Mouse (Mus musculus): ENCODE measurements around the gene Myh14.

Myh14 gene

DNA sequence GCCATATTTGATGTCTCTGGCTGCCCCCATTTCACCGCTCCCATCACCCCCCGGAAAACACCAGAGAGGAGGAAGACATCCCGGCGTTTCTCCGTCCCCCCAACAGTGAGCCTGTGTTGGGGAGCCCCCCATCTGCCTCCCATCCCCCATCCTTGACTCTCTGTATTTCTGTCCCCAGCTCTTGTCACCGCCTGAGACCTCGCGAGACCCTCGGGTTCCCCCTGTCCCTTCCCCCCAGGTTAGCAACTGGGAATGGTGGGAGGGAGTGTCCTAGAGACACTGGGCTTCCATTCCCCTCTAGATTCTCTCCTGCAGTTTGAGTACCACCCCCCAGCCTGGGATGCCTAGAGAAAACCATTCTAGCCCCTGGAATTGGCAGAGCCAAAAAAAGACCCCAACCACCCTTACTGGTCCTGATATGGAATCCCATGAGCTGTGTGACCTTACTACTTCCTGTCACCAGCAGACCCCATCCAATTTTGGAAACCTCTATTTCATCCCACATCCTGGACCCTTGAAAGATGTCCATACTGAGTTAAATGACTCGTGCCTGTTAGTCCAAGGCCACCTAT, 69.9 kb downstream of the Myh14 start:
- no peak for DNase-seq (ENCODE audit: low spot score in 2 of 2)

DNA sequence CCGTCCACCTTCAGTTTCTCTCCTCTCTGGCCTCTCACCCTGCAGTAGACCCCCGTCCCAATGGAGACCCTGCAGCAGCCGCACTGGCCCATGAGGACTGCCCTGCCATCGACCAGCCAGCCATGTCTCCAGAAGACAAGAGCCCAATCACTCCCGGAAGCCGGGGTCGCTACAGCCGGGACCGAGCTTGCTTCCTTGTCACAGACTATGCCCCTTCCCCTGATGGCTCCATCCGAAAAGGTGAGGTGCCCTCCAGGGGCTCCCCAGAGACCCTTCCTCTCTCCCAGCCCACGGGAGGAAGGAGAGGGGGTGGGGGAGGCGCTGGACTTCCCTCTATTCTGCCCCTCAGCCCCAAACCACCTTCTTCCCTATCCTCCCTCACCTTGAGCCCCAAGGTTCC, 72.3 kb downstream of the Myh14 start:
- DNase-seq (ENCODE audit: low spot score in 2 of 2) = no peak

DNA sequence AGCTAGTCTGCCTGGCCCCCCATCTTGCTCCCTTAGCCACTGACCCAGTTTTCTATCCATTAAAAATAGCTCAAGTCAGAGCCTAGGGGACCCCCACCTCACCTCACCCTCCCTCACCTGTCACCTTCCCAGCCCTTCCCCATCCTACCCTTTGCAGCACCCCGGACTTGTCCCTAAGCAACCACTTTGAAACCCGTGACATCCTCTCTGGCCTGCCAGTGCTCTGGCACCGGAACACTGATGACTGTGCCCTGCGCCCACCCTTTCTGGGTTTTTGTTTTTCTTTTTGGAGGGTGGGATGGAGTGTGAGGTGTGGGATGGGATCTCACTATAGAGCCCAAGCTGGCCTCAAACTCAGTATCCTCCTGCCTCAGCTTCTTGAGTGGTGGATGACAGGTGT, 73.0 kb downstream of the Myh14 start:
- no peak for DNase-seq (ENCODE audit: low spot score in 2 of 2)

DNA sequence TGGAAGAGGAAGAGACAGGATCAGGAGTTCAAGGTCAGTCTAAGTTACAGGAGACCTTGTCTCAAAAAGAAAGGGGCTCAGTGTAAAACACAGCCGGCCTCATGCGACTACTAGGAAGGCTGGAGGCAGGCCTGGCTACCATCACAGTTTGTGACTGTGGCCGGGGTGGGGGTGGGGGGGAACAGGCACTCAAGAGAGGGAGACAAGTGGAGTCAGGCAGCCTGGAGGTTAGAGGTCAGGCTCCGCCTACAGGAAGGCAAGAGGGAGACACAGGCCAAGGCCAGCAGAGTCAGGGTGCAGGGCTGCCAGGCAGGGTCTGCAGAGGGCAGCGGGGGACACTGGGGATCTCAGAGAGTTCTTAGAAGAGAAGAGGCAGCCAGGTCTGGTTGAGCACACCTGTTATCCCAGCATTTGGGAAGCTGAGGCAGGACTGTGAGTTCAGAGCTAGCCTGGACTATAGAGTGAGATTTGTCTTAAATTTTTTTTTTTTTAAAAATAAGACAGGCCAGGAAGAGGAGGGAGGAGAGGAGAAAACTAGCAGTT, 73.6 kb downstream of the Myh14 start:
- no peak for DNase-seq (ENCODE audit: low spot score in 2 of 2)

DNA sequence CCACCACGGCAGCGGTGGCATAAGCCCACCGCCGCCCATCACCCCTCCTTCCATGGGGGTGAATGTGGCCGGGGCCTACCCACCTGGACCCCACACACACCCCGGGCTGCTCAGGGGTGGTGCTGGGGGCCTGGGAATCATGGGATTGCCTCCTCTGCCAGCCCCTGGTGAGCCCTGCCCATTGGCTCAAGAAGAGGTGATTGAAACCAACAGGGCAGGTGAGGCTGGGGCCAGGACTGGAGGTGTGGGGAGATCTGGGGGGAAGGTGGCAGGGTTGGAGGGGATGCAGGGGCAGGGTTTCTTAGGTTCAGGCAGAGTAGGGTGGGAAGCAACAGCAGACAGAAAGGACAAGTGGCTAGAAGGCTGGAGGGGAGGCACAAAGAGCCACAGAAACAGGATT, 74.6 kb downstream of the Myh14 start:
- no peak for DNase-seq (ENCODE audit: low spot score in 2 of 2)

DNA sequence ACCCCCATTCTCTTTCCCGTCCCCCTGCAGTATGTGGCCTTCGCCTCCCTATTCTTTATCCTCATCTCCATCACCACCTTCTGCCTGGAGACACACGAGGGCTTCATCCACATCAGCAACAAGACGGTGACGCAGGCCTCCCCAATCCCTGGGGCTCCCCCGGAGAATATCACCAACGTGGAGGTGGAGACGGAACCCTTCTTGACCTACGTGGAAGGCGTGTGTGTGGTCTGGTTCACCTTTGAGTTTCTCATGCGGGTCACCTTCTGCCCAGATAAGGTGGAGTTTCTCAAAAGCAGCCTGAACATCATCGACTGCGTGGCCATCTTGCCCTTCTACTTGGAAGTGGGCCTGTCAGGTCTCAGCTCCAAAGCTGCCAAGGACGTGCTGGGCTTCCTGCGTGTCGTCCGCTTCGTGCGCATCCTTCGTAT, 75.5 kb downstream of the Myh14 start:
- DNase-seq (ENCODE audit: low spot score in 2 of 2) = no peak

DNA sequence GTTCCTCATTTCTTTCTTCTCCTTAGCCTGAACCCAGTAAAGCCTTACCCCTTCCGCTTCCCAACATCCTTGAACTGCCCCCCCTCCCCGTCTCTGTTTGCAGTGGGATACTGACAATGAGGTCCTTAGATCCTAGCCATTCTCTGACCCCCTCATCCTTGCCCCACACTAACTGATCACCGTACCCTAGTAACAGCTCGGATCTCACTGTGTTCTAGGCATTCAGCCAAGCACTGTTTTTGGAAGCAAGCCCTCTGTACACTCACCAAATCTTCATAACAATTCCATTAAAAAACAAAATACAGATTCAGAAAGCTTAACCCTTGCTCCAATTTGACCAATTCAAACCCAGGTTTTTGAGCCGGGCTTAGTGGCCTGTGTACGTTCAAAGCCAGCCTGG, 76.4 kb downstream of the Myh14 start:
- no peak for DNase-seq (ENCODE audit: low spot score in 2 of 2)

DNA sequence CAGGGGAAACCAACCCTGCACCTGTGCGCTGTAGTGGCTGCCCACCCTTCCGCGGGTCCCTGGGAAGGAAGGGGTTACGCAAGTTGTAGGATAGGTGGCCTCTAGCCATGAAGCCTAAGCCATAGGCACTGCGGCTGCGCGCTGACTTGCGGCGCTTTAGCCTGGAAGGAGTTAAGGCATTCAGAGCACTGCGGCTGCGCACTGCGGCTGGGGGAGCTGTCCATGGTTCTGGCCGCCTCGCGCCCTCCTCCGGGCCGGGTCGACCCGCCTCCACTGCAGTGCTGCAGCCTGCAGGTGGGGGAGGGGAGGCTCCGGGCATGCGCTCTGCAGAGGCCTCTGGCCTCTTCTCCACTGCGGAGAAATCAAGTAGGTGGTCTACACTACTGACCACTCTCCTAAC, 76.9 kb downstream of the Myh14 start:
- peak; percentile 81 to 83 for DNase-seq (ENCODE audit: low spot score in 2 of 2)

DNA sequence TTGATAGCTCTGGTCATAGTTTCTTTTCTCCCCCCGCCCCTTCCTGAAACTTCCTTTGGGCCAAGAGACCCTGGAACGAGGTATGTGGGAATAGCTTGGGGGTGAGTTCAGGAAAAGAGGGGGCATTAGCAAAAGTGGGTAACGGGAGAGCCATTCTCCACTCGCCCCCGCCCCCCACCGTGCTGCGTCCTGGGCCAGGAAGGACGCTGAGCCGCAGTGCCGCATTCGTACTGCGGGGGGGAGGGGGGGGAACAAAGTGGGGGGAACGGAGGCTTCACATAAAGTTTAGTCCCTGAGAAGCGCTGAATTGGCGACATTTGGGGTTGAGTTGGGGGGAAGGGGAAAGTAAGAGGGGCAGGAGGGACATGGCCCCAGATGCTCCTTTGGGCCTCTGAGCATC, 77.6 kb downstream of the Myh14 start:
- no peak for DNase-seq (ENCODE audit: low spot score in 2 of 2)

DNA sequence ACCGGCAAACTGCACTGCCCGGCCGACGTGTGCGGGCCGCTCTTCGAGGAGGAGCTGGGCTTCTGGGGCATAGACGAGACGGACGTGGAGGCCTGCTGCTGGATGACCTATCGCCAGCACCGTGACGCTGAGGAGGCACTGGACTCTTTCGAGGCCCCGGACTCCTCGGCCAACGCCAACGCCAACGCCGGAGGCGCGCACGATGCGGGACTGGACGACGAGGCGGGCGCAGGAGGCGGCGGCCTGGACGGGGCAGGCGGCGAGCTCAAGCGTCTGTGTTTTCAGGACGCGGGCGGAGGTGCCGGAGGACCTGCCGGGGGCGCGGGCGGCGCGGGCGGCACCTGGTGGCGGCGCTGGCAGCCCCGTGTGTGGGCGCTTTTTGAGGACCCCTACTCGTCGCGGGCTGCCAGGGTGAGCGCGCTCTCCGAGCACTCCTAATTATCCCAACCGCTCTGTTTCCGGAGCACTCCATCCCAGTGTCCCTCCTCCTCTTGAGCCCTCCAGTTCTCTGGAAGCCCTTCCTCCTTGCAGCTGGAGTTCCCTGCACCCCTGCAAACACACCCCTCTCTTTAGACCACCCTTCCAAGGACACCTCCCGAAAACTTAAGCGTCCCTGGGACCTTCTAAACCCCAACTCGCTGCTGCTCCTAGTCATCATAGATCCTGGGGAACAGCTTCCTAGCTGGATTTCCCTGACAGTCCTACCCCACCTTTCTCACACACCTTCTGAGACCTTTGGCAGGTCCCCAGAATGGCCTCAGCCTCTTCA, 79.1 kb downstream of the Myh14 start:
- no peak for DNase-seq (ENCODE audit: low spot score in 2 of 2)

DNA sequence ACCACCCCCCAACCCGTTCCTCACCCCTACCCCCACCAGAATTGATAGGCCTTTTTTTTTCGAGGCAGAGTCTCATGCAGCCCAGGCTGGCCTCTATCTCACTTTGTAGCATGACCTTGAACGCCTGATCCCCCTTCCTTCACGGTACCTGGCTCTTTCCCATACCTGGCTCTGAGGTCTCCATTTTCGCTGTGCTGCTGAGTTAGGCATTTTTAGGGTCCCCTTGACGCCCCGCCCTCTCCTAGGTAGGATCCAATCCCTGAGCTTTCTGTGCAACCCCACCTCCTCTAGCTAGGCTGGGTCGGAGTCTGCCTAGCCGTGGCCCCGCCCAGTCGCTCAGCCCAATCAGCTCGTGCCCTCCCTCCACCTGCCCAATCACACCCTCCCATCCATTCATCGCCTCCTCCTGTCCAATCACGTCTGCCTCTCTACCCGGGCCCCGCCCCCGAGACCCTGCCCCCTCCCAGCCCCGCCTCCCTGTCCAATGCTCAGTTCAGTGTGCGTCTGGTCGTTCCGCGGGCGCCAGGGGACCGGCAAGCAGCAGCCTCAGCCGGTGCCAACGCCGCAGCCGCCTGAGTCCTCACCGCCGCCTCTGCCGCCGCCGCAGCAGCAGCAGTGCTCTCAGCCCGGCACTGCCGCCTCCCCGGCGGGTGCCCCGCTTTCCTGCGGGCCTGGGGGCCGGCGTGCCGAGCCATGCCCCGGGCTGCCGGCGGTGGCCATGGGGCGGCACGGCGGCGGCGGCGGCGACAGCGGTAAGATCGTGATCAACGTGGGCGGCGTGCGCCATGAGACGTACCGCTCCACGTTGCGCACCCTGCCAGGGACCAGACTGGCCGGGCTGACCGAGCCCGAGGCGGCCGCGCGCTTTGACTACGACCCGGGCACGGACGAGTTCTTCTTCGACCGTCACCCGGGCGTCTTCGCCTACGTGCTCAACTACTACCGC, 80.0 kb downstream of the Myh14 start, which contains the start of gene Kcnc3:
TSS of gene Kcnc3 (plus strand) at position 263 of the 946 bp plus-strand sequence.
- DNase-seq (ENCODE audit: low spot score in 2 of 2) = peak; percentile 95 to 96

DNA sequence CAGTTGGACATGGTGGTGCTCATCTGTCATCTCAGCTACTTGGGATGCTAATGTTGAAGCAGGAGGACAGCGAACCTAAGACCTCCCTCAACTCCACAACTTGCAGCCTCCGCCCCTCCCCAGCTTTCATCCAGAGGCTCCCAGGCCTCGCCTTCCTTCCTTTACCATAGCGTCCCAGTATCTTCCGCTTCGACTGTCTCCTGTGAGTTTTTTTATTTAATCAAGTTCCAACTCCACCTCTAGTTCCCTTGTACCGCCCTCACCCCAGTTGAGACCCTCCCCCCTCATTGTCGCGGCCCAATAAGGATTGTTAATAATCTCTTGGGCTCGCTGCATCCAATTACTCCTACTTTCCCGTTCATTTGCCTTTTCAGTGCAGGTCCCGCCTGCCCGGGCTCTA, 80.7 kb downstream of the Myh14 start:
- no peak for DNase-seq (ENCODE audit: low spot score in 2 of 2)

DNA sequence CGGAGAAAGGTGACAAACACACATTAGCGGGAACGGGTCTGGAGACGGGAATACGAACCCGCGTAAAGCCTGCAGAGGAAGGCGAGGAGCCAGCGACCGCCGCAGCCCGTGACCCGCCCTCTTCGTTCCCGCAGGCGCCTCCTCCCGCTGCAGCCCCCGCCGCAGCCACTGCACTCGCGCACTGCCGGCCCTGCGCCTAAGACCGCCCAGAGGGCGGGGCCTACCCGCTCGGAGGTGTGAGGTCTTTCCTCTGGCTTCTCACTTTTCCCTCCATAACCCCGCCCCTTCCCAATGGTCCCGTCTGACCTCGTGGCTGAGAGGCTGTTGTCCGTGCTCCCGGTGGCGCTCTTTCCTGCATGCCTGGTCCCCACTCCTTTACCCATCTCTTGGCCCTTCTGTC, 81.5 kb downstream of the Myh14 start:
- DNase-seq (ENCODE audit: low spot score in 2 of 2) = peak in 1 of 2 experiments; percentile 78

DNA sequence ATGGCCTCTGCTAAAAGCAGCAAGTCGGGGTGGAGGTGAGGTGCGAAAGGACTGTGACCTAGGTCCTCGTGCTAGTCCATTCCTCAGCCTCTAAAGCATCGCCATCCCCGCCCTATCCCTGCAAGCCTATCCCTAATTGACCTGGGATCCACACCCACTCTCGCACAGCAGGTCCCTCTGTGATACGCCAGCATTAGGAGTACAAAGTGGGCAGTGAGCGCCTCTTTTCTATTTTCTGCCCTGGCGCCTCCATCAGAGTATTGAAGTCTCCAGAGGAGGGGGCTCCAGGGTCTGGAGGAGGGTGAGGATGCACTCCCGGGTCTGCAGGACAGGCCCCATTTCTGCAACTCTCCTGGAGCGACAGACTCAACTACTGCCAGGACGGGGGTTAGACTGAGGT, 82.3 kb downstream of the Myh14 start:
- DNase-seq (ENCODE audit: low spot score in 2 of 2) = no peak

DNA sequence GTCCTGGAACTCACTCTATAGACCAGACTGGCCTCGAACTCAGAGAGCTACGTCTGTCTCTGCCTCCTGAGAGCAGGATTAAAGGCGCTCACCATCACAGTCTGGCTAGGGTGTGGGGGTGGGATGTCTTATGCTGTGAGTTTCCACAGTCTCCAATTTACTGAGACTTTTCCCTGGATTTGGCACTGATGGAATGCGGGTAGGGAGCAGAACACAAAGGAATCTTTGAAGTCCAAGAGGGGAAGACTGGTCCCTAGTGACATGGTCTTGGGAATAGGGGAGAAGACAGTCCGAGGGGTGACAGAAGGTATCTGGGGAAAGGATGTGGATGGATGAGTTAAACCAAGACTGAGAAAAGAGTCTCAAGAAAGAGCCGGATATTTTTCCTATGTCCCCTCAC, 83.0 kb downstream of the Myh14 start:
- no peak for DNase-seq (ENCODE audit: low spot score in 2 of 2)

DNA sequence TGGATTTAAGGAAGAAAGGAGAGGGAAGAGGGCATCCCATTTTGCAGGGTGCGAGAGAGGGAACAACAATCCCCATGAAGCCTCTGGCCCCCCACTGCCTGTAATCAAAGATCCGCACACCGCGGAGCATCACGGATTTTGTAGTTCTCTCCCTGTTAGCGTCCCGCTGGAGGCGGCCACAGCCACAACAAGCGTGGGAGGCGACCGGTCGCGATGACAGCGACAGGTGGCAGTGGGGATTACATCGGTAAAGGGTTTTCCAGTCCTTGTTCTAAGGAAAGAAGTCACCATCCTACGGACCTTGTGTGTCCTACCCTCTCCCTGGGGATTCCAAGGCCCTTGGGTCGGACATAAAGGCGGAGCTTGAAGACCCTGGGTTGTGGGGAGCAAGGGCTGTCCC, 83.7 kb downstream of the Myh14 start:
- peak; percentile 78 to 82 for DNase-seq (ENCODE audit: low spot score in 2 of 2)

DNA sequence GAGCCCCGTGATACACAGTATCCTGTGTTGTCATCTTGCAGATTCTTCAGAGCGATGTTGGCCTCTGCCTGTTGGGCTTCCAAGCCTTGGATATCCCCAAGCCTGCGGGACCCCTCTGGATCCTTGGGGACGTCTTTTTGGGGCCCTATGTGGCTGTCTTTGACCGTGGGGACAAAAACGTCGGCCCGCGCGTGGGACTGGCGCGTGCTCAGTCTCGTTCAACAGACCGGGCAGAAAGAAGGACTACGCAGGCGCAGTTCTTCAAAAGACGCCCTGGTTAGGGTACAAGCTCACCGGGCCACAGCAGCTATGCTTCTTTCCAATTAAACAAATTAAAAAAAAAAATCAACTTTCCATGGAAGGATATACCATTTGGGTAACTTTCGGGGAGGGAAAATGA, 84.1 kb downstream of the Myh14 start:
- no peak for DNase-seq (ENCODE audit: low spot score in 2 of 2)

DNA sequence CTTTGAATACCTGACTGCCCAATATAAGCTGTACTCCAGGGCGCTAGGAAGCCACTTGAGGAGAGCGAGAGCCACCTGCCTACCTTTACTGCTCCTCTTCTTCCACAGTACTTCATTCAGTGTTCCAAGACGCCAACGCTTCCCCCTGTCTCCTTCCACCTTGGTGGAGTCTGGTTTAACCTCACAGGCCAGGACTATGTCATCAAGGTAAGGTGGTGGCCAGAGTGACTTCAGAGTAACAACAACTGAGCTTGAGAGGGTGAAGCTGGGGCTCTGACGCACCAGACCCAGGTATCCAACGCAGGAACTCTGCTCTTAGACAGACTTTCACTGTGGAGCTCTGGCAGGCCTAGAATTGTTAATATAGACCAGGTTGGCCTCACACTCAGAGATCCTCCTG, 85.0 kb downstream of the Myh14 start:
- no peak for DNase-seq (ENCODE audit: low spot score in 2 of 2)

DNA sequence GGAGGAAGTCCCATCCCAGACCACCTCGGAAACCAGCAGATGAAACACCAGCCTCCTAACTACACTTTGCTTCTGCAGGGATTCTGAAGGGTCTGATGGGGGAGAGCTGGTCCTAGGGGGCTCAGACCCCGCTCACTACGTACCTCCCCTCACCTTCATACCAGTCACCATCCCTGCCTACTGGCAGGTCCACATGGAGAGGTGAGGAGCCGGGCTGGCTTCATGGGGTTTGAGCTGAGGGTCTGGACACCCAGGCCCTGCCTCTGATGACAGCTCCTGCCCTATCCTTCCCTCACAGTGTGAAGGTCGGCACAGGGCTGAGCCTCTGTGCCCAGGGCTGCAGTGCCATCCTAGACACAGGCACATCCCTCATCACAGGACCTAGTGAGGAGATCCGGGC, 85.7 kb downstream of the Myh14 start:
- no peak for DNase-seq (ENCODE audit: low spot score in 2 of 2)

DNA sequence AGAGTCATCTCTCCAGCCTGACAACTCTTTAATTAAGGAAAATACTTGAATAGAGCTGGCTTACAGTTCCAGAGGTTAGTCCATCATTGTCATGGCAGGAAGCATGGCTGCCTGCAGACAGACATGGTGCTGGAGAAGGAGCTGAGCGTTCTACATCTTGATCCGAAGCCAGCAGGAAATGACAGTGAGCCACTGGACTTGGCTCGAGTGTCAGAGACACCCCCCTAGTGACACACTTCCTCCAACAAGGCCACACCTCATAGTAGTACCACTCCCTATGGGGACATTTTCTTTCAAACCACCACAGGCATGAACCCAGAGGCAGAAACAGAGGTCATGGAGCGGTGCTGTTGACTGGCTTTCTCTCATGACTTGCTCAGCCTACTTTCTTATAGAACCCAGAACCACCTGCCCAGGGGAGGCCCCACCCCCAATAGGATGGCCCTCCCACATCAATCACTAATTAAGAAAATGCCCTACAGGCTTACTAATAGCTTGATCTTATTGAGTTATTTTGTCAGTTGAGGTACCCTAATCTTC, 86.3 kb downstream of the Myh14 start:
- DNase-seq (ENCODE audit: low spot score in 2 of 2) = no peak

DNA sequence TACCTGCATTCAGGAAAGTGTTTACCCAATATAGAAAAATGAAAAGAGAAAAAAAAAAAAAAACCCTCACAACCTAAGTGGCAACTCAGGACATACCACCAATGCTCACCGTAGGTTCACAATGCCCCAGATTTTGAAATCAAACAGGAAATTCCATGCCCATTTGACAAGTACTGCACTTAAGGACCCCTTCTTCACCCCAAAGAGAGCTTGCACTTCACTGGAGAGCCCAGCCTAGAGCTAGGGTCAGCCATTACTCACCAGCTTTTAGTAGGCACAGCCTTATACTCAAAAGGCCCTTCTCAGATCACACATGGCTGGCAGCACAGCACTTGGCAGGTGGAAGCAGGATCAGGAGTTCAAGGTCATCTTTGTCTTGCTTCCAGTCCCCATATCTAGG, 87.5 kb downstream of the Myh14 start:
- DNase-seq (ENCODE audit: low spot score in 2 of 2) = no peak

DNA sequence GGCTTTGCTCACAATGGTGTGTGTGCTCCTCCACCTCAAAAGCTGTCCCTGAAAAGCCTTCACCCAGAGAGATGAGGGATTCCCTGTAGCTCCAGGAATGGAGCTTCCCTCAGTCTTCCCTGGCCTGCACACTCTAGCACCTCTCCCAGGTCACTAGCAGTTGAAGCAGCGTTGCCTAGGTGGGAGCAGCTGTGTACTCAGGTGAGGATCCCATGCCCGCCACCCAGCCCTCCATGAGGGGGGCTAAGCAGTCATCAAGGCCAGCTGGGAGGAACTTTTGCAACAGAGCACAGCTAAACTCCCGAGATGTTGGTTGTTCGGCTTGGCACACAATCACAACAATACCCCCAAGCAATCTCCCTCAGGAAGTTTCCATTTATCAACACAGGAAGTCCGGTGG, 87.9 kb downstream of the Myh14 start:
- no peak for DNase-seq (ENCODE audit: low spot score in 2 of 2)

All from right cerebral cortex, postnatal 36 days (tissue).